Mouse (Mus musculus): ENCODE measurements around the gene Hipk1.

- no peak for TF ChIP-seq HCFC1 (IDR thresholded peaks at IDR 0.05; ENCODE audit: borderline replicate concordance, insufficient read depth, low read length)
- TF ChIP-seq ZC3H11A (IDR thresholded peaks at IDR 0.05; ENCODE audit: borderline replicate concordance, low read depth, low read length): no peak
- TF ChIP-seq CHD2 (IDR thresholded peaks at IDR 0.05; ENCODE audit: low read depth, low read length): no peak
Measured at GRCm38 (mm10) chr3:103805671-103806070, 14.3 kb upstream of the Hipk1 start.

All from ES-E14 (cell line).